In genomic region chr7:25422286-25422841, GRCm38 (mm10) we compare ENCODE assay signal across 1 mouse cellular context.
TF ChIP-seq lines count a peak whose summit lies in the region.

No protein-coding gene starts in this region.

TF ChIP-seq in ES-E14, 5 proteins besides CTCF, POLR2A, EP300 and RAD21 (continued from another document):
- TF ChIP-seq ZNF384 (IDR thresholded peaks at IDR 0.05; ENCODE audit: low read depth, low read length) (no peak), MAFK (IDR thresholded peaks at IDR 0.05; ENCODE audit: insufficient read depth, low read depth, low read length) (no peak), HCFC1 (IDR thresholded peaks at IDR 0.05; ENCODE audit: borderline replicate concordance, insufficient read depth, low read length) (no peak), ZC3H11A (IDR thresholded peaks at IDR 0.05; ENCODE audit: borderline replicate concordance, low read depth, low read length) (no peak)
